Comparison of ENCODE assay signal across 12 mouse cellular contexts in the genomic region with DNA sequence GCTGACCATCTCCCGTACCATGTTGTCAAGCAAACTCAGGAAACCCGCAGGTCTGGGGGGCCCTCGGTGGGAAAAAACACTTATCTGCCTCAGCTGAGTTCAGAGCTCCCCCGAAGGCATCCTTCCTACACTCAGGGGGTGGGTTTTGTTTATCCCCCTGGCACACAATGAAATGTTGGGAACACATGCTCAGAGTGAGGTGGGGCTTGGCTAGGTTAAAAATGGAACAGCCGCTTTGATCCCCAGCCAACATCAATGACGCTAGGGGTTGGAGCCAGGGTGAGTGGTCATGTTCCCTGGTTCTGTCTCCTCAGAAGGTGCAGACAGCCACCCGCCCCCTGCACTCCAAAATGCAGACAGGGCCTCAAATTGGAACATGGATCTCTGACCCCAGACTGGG.
DNase-seq lines count a peak whose midpoint lies in the region; ATAC-seq and TF ChIP-seq lines count a peak whose summit lies in the region.
"Had no signal": no experiment of that assay in that cellular context is flagged by ENCODE, and none has a peak within 500 bp of the region (broad histone marks: within the 10 kb centered on the region; RNA-seq: fewer than 3 reads in every experiment).

No protein-coding gene starts in this region.

- no peak for TF ChIP-seq POLR2A in liver, adult 2 months (IDR thresholded peaks at IDR 0.05; ENCODE audit: extremely low read depth, insufficient read depth, low read length)

- DNase-seq in liver, adult 2 months (ENCODE audit: extremely low read depth, low read depth, low spot score): peak; percentile 28
- DNase-seq in adrenal gland, postnatal 36 days: peak; percentile 59 to 65
- DNase-seq in ovary, postnatal 10 days (ENCODE audit: low spot score): no peak
- DNase-seq in thymus, postnatal 36 days: no peak
- DNase-seq: gastrocnemius, postnatal 36 days; kidney, adult 11 months; thymus, adult 18-20 months had no signal

- no peak for TF ChIP-seq CTCF in liver, adult 2 months (IDR thresholded peaks at IDR 0.05; ENCODE audit: low read depth, low read length)

- H3K4me1 ChIP-seq in liver, adult 2 months (ENCODE audit: control insufficient read depth, insufficient read depth, low read length): peaks cover 4% of the 10 kb centered on the region; the same call in 1 of the 2 replicates
- no peaks in the 10 kb centered on the region for H3K4me1 ChIP-seq in liver, embryonic 12.5 days
- peaks cover 13% of the 10 kb centered on the region for H3K4me1 ChIP-seq in heart, embryonic 12.5 days (replicated peaks)
- H3K4me1 ChIP-seq in lung, embryonic 16.5 days (replicated peaks; ENCODE audit: control insufficient read depth, insufficient read depth, low read length): peaks cover 12% of the 10 kb centered on the region

- no peaks in the 10 kb centered on the region for H3K36me3 ChIP-seq in liver, adult 2 months (ENCODE audit: control insufficient read depth, insufficient read depth, low read length)
- no peaks in the 10 kb centered on the region for H3K36me3 ChIP-seq in liver, embryonic 12.5 days
- no peaks in the 10 kb centered on the region for H3K36me3 ChIP-seq in heart, embryonic 12.5 days
- H3K36me3 ChIP-seq in lung, embryonic 16.5 days (ENCODE audit: control insufficient read depth, insufficient read depth, low read length): no peaks in the 10 kb centered on the region
- H3K36me3 ChIP-seq: limb, embryonic 15.5 days had no signal

- H3K4me2 ChIP-seq in liver, embryonic 12.5 days: no peak overlapping the region
- H3K4me2 ChIP-seq in heart, embryonic 12.5 days: peak overlapping the region; percentile 50
- H3K4me2 ChIP-seq in lung, embryonic 16.5 days (ENCODE audit: low read depth, low read length): 0 out of 2 replicates have a peak overlapping the region, but pooled peaks have one; percentile 15
- H3K4me2 ChIP-seq: limb, embryonic 15.5 days had no signal

- ATAC-seq in liver, embryonic 12.5 days: no peak
- ATAC-seq in heart, embryonic 12.5 days (ENCODE audit: insufficient number of reproducible peaks, low FRiP score): peak; percentile 72
- ATAC-seq in lung, embryonic 16.5 days (ENCODE audit: low read depth): peak; percentile 80
- ATAC-seq in activated CD4-positive, CD25-positive, alpha-beta regulatory T cell, adult 4 months: no peak

- H3K27me3 ChIP-seq in liver, adult 2 months (ENCODE audit: control insufficient read depth, insufficient read depth, low read length): no peaks in the 10 kb centered on the region
- H3K27me3 ChIP-seq in liver, embryonic 12.5 days (replicated peaks): no peaks in the 10 kb centered on the region
- H3K27me3 ChIP-seq in heart, embryonic 12.5 days (replicated peaks): no peaks in the 10 kb centered on the region
- no peaks in the 10 kb centered on the region for H3K27me3 ChIP-seq in lung, embryonic 16.5 days (ENCODE audit: control insufficient read depth, insufficient read depth, low read depth, low read length)
- H3K27me3 ChIP-seq: limb, embryonic 15.5 days had no signal

- H3K27ac ChIP-seq in liver, adult 2 months (replicated peaks; ENCODE audit: insufficient read depth, low read depth, low read length): no peak overlapping the region
- no peak overlapping the region for H3K27ac ChIP-seq in liver, embryonic 12.5 days
- peak overlapping the region; percentile 31; the same call in 1 of the 2 replicates for H3K27ac ChIP-seq in heart, embryonic 12.5 days (ENCODE audit: poor library complexity, severe bottlenecking)
- H3K27ac ChIP-seq in lung, embryonic 16.5 days (ENCODE audit: low read length): peak overlapping the region; percentile 60

- no peaks in the 10 kb centered on the region for H3K79me2 ChIP-seq in liver, adult 2 months (ENCODE audit: control insufficient read depth, insufficient read depth, low read length)

- no peak overlapping the region for H3K4me3 ChIP-seq in liver, adult 2 months (ENCODE audit: insufficient read depth, low read depth, low read length)
- H3K4me3 ChIP-seq in liver, embryonic 12.5 days: no peak overlapping the region
- no peak overlapping the region for H3K4me3 ChIP-seq in heart, embryonic 12.5 days
- H3K4me3 ChIP-seq in lung, embryonic 16.5 days (ENCODE audit: low read length): no peak overlapping the region
- H3K4me3 ChIP-seq: limb, embryonic 15.5 days had no signal

- whole genome bisulfite sequencing in liver, adult 2 months: 29% methylated on average over 7 of the region's 7 CpGs
- 50% methylated on average over 7 of the region's 7 CpGs for WGBS in liver, embryonic 12.5 days (ENCODE audit: insufficient replicate concordance)
- WGBS in heart, embryonic 12.5 days: 19% methylated on average over 7 of the region's 7 CpGs
- 32% methylated on average over 7 of the region's 7 CpGs for whole genome bisulfite sequencing in lung, embryonic 16.5 days

- no peak overlapping the region for H3K9ac ChIP-seq in liver, adult 2 months (ENCODE audit: low read depth, low read length)
- H3K9ac ChIP-seq in liver, embryonic 12.5 days: no peak overlapping the region
- H3K9ac ChIP-seq in heart, embryonic 12.5 days: no peak overlapping the region
- H3K9ac ChIP-seq in lung, embryonic 16.5 days (ENCODE audit: low read length): no peak overlapping the region
- H3K9ac ChIP-seq: limb, embryonic 15.5 days had no signal

- no peaks in the 10 kb centered on the region for H3K9me3 ChIP-seq in liver, embryonic 12.5 days (replicated peaks)
- H3K9me3 ChIP-seq in heart, embryonic 12.5 days (replicated peaks): no peaks in the 10 kb centered on the region
- H3K9me3 ChIP-seq in lung, embryonic 16.5 days (ENCODE audit: control insufficient read depth, low read length): no peaks in the 10 kb centered on the region
- H3K9me3 ChIP-seq: limb, embryonic 15.5 days had no signal

Comparison
In these comparisons a context has a peak if more than half of its experiments do, and no peak if none do; other contexts are left out.
1. DNase-seq: peak in liver, adult 2 months (single experiment) and adrenal gland, postnatal 36 days (2 of 2); none in ovary, postnatal 10 days (single experiment) and thymus, postnatal 36 days (0 of 2).
2. H3K27ac ChIP-seq: peak in heart, embryonic 12.5 days (single experiment) and lung, embryonic 16.5 days (single experiment); none in liver, adult 2 months (single experiment) and liver, embryonic 12.5 days (single experiment).
3. ATAC-seq: peak in heart, embryonic 12.5 days (single experiment) and lung, embryonic 16.5 days (single experiment); none in liver, embryonic 12.5 days (single experiment) and activated CD4-positive, CD25-positive, alpha-beta regulatory T cell, adult 4 months (single experiment).